Mouse (Mus musculus) megakaryocyte-erythroid progenitor cell, adult 5 weeks (primary cell): ENCODE measurements around the gene Phf5a. TPM values are rescaled to one million over a fixed set of nuclear protein-coding genes. Genes with fewer than 3 reads are reported as not detected.

Experiments
- polyA plus RNA-seq: library from polyadenylated mRNA; stranded (reverse); fragments of >175 nt; gene quantifications from 2 replicates; pipeline ENCODE4 v1.2.3, GENCODE M21; 2012

Phf5a gene
- polyA plus RNA-seq: 5.8 and 10.2 TPM in 2 replicates

DNA sequence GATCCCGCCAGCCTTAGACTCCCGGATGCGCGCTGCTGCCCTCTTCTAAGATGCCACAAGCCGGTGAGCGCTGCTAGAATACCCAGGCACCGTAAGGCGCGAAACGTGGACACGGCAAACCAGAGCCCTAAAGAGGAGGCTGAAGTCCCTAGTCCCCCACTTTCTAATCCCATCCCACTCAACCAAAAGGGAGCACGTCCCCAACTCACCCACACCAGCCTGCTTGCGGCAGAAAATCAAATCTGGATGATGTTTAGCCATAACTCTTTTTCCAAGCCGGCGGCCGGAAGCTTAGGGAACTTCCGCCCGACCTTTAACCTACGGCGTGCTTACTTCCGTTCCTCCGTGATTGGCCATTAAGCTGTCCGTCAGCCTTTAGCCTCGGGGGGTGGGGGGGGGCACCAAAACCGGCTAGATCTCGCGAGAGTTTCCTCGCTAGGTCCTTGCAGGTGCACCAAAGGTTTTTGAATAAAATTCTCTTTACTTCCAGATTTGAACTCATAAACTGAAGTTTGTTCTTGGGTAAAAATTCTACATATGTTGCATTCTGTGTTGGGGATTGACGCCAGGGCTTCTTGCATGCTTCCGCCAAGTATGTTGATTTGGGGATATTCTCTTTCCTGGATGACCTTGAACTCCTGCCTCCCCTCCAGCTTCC lies at the start of gene Phf5a:
TSS of gene Phf5a (minus strand) at position 308 of the 658 bp plus-strand sequence.

DNA sequence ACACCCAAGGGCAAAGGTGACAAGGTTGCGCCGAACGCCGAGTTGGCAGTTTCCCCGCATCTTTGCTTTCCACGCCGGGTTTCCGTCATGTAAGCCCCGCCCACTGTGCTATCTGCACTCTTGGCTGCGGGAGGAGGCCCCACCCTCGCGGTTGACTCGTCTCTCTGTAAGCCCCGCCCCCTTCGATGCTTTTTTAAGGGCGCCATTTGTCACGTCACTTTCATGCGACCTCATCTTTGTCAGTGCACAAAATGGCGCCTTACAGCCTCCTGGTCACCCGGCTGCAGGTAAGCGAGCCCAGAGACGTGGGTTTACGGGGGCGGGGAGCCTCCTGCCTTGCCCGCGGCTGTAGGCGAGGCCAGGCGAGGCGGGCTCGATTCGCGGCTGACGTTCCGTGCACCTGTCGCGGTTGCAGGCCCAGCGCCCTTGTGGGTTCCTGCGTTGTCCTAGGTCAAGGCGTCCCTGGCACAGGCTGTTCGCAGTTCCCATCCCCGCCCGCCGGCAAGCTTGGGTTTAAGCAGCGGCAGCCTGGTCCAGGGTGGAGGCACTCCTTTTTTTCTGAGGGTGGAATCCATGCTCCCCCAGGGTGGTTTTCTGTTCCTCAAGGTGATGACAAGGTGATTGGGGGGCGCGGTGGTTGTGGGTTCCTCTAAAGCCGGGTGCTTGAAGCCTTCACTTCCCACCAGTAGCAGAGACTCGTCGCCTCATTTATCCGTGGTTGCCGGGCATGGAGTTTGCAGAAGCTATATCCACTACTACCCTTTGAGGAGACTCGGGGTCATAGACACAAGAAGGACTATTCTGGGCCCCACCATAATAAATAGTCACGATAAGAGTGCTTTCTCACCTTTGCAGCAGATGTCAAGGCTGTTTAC lies 788 bp upstream of the Phf5a start, which contains the start of gene Aco2:
TSS of gene Aco2 (plus strand) at position 48 of the 875 bp plus-strand sequence.

GRCm38 (mm10) chr15:81858517-81859329 lies 13.0 kb downstream of the Phf5a start, which contains the start of gene Tob2:
TSS of gene Tob2 (minus strand) at chr15:81858796.

Other genes starting within 250 kb of the Phf5a start
- gene L3mbtl2, start 208.0 kb downstream of the Phf5a start, polyA plus RNA-seq: 12.5 and 14.7 TPM in 2 replicates
- gene Chadl, start 174.6 kb downstream of the Phf5a start, polyA plus RNA-seq: 1.6 and 2.5 TPM in 2 replicates
- gene Zc3h7b, start 126.9 kb downstream of the Phf5a start, polyA plus RNA-seq: 61.7 and 71.5 TPM in 2 replicates
- 172 and 186 TPM in 2 replicates for gene Rangap1, start 126.4 kb downstream of the Phf5a start, polyA plus RNA-seq
- gene Tef, start 69.5 kb downstream of the Phf5a start, polyA plus RNA-seq: 47.1 and 54.1 TPM in 2 replicates
- 131 and 165 TPM in 2 replicates for gene Tob2, start 13.1 kb downstream of the Phf5a start, polyA plus RNA-seq
- 126 and 127 TPM in 2 replicates for gene Aco2, start 398 bp upstream of the Phf5a start, polyA plus RNA-seq
- gene Polr3h, start 54.3 kb upstream of the Phf5a start, polyA plus RNA-seq: 78.0 and 82.2 TPM in 2 replicates
- 0.02 and 0.14 TPM in 2 replicates for gene Csdc2, start 64.8 kb upstream of the Phf5a start, polyA plus RNA-seq
- gene Pmm1, start 89.0 kb upstream of the Phf5a start, polyA plus RNA-seq: 82.2 and 88.9 TPM in 2 replicates
- 0.17 TPM in 1 of 2 replicates, not detected in the other for gene 1700029P11Rik, start 108.6 kb upstream of the Phf5a start, polyA plus RNA-seq
- 12.5 and 15.6 TPM in 2 replicates for gene Xrcc6, start 115.9 kb upstream of the Phf5a start, polyA plus RNA-seq
- gene Desi1, start 162.0 kb upstream of the Phf5a start, polyA plus RNA-seq: 53.7 and 65.5 TPM in 2 replicates
- gene Snu13, start 175.7 kb upstream of the Phf5a start, polyA plus RNA-seq: 161 and 168 TPM in 2 replicates
- gene 4930407I10Rik, start 187.2 kb upstream of the Phf5a start, polyA plus RNA-seq: not detected in 2 replicates
- not detected in 2 replicates for gene Mei1, start 198.1 kb upstream of the Phf5a start, polyA plus RNA-seq